Mouse (Mus musculus): Measurements from ENCODE around the gene Zkscan16.

DNA sequence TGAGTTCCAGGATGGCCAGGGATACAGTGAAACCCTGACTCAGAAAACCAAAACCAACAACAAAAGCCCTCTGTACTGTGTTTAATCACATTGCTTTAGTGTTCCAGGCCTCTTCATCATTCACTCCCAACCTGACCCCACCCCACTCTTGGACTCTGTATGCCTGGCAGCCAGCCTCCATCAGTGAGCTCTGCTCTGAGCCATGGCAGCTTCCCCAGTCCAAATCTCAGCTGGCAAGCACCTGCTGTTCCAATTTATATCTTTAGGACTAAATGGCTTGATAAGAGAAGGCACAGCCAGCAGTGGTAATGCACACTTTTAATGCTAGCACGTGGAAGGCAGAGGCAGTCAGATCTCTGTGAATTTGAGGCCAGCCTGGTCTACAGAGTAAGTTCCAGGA, 21.7 kb downstream of the Zkscan16 start:
- TF ChIP-seq POLR2A (IDR thresholded peaks at IDR 0.05; ENCODE audit: low read depth, low read length): no peak
- no peak for TF ChIP-seq ZMIZ1 (IDR thresholded peaks at IDR 0.05; ENCODE audit: low read depth, low read length)
- no peak for TF ChIP-seq RAD21 (IDR thresholded peaks at IDR 0.05; ENCODE audit: low read depth, low read length)
